Mouse (Mus musculus) T-cell, adult 2 months (primary cell): ENCODE data around the gene Chst8.

ENCODE experiments used
- DNase-seq: peaks from one replicate; pipeline ENCODE4 v3.0.0; 2022; ENCODE audit warnings: low spot score

Gene Chst8

GRCm38 (mm10) chr7:34663145-34663544 lies 149.4 kb downstream of the Chst8 start:
- DNase-seq: no peak

GRCm38 (mm10) chr7:34662227-34662626 lies 150.3 kb downstream of the Chst8 start:
- no peak for DNase-seq

GRCm38 (mm10) chr7:34659386-34660085 lies 153.0 kb downstream of the Chst8 start:
- no peak for DNase-seq

- DNase-seq: no peak
These were observed 155.9 kb downstream of the Chst8 start, which contains the start of gene Kctd15 for GRCm38 (mm10) chr7:34656632-34657031. Gene Kctd15, minus strand, starts transcription at chr7:34656732.

- peak; percentile 15 for DNase-seq
These were observed 157.2 kb downstream of the Chst8 start for GRCm38 (mm10) chr7:34655086-34655839.

GRCm38 (mm10) chr7:34654441-34655085 lies 157.9 kb downstream of the Chst8 start:
- DNase-seq: no peak

- DNase-seq: no peak
These were observed 158.6 kb downstream of the Chst8 start for GRCm38 (mm10) chr7:34653731-34654440.

- no peak for DNase-seq
These were observed 159.6 kb downstream of the Chst8 start for GRCm38 (mm10) chr7:34652751-34653502.

GRCm38 (mm10) chr7:34651381-34651780 lies 161.1 kb downstream of the Chst8 start:
- no peak for DNase-seq

- DNase-seq: no peak
These were observed 165.5 kb downstream of the Chst8 start for GRCm38 (mm10) chr7:34647052-34647451.

- no peak for DNase-seq
These were observed 166.2 kb downstream of the Chst8 start for GRCm38 (mm10) chr7:34646144-34646795.

- no peak for DNase-seq
These were observed 166.9 kb downstream of the Chst8 start for GRCm38 (mm10) chr7:34645623-34646022.

- no peak for DNase-seq
These were observed 167.9 kb downstream of the Chst8 start for GRCm38 (mm10) chr7:34644591-34644990.

- DNase-seq: no peak
These were observed 169.2 kb downstream of the Chst8 start for GRCm38 (mm10) chr7:34643329-34643728.

GRCm38 (mm10) chr7:34641968-34642367 lies 170.5 kb downstream of the Chst8 start:
- no peak for DNase-seq

- no peak for DNase-seq
These were observed 172.7 kb downstream of the Chst8 start for GRCm38 (mm10) chr7:34639798-34640197.

- DNase-seq: no peak
These were observed 175.8 kb downstream of the Chst8 start for GRCm38 (mm10) chr7:34636661-34637060.

- DNase-seq: no peak
These were observed 179.4 kb downstream of the Chst8 start for GRCm38 (mm10) chr7:34632966-34633742.

GRCm38 (mm10) chr7:34630211-34631085 lies 182.1 kb downstream of the Chst8 start:
- peak; percentile 37 for DNase-seq
